Mouse (Mus musculus): ENCODE measurements around the gene Sf3b3. TPM values are rescaled to one million over a fixed set of nuclear protein-coding genes. Genes with fewer than 3 reads are reported as not detected.

Sf3b3 gene
- polyA plus RNA-seq, 1 experiment from 2014 or later, result 163 TPM

Other genes with a start within 250 kb of the Sf3b3 start
- gene Vac14, start 228.2 kb downstream of the Sf3b3 start, polyA plus RNA-seq (2016; fragmentation: Nextera tagmentation; extraction: Ambion mirVana), result 29.5 and 29.7 TPM in 2 replicates
- gene Mtss1l, start 125.3 kb downstream of the Sf3b3 start, polyA plus RNA-seq (2016; fragmentation: Nextera tagmentation; extraction: Ambion mirVana), result 21.6 and 23.3 TPM in 2 replicates
- 0.83 and 1.1 TPM in 2 replicates for gene Il34, start 40.9 kb downstream of the Sf3b3 start, polyA plus RNA-seq (2016; fragmentation: Nextera tagmentation; extraction: Ambion mirVana)
- gene Cog4, start 187 bp downstream of the Sf3b3 start, polyA plus RNA-seq (2016; fragmentation: Nextera tagmentation; extraction: Ambion mirVana), result 74.9 and 77.1 TPM in 2 replicates
- 11.4 and 11.9 TPM in 2 replicates for gene Fuk, start 55.7 kb upstream of the Sf3b3 start, polyA plus RNA-seq (2016; fragmentation: Nextera tagmentation; extraction: Ambion mirVana)
- 30.4 and 31.2 TPM in 2 replicates for gene St3gal2, start 73.1 kb upstream of the Sf3b3 start, polyA plus RNA-seq (2016; fragmentation: Nextera tagmentation; extraction: Ambion mirVana)
- gene Ddx19a, start 151.0 kb upstream of the Sf3b3 start, polyA plus RNA-seq (2016; fragmentation: Nextera tagmentation; extraction: Ambion mirVana), result 13.9 and 16.9 TPM in 2 replicates
- gene Ddx19b, start 185.0 kb upstream of the Sf3b3 start, polyA plus RNA-seq (2016; fragmentation: Nextera tagmentation; extraction: Ambion mirVana), result 9.5 and 9.7 TPM in 2 replicates
- 78.5 and 83.5 TPM in 2 replicates for gene Aars, start 186.4 kb upstream of the Sf3b3 start, polyA plus RNA-seq (2016; fragmentation: Nextera tagmentation; extraction: Ambion mirVana)
- gene Exosc6, start 209.6 kb upstream of the Sf3b3 start, polyA plus RNA-seq (2016; fragmentation: Nextera tagmentation; extraction: Ambion mirVana), result 3.2 TPM in 1 of 2 replicates, not detected in the other
- 1.1 TPM in 2 replicates for gene Clec18a, start 245.6 kb upstream of the Sf3b3 start, polyA plus RNA-seq (2016; fragmentation: Nextera tagmentation; extraction: Ambion mirVana)
- gene Pdpr, start 247.8 kb upstream of the Sf3b3 start, polyA plus RNA-seq (2016; fragmentation: Nextera tagmentation; extraction: Ambion mirVana), result 14.4 and 15.1 TPM in 2 replicates